Mouse (Mus musculus) cerebellum, adult 2 months (tissue): ENCODE measurements at regions not wholly inside any gene's neighbourhood (a gene's known extent, or its start where the extent isn't known, plus 50 kb on each side); places are given as distances from the start of the nearest gene placed in this dataset.

Source experiments
- DNase-seq, 2 experiments: peaks; one replicate each; pipeline ENCODE4 v3.0.0; 2021
- H3K27ac ChIP-seq: fragments of 200-500 bp; 2 replicates; pipeline ENCODE4 v1.5.1; 2012; ENCODE audit warnings: low read length, control low read depth, inconsistent platforms; ENCODE audit not compliant: insufficient read depth
- H3K27me3 ChIP-seq: fragments of 200-500 bp; 2 replicates; pipeline ENCODE4 v1.6.1; 2012; ENCODE audit warnings: inconsistent platforms, mild to moderate bottlenecking, low read length, moderate library complexity; ENCODE audit not compliant: control insufficient read depth, insufficient read depth
- H3K4me1 ChIP-seq: fragments of 200-500 bp; 2 replicates; pipeline ENCODE4 v1.6.1; 2011; ENCODE audit warnings: low read length; ENCODE audit not compliant: control insufficient read depth, insufficient read depth
- H3K4me3 ChIP-seq: fragments of 200-500 bp; replicated peaks from 2 replicates; pipeline ENCODE3; 2011; ENCODE audit warnings: mild to moderate bottlenecking, low read depth, low read length, control low read depth; ENCODE audit not compliant: insufficient read depth
- CTCF ChIP-seq: fragments of 200-500 bp; IDR thresholded peaks from 2 replicates; pipeline ENCODE4 v1.5.1; 2011; ENCODE audit warnings: low read depth, mild to moderate bottlenecking, control low read depth, low read length, moderate library complexity, borderline replicate concordance; ENCODE audit not compliant: insufficient read depth
- POLR2A ChIP-seq: fragments of 200-500 bp; IDR thresholded peaks from 2 replicates; pipeline ENCODE4 v1.6.1; 2011; ENCODE audit warnings: low read length, control low read depth, borderline replicate concordance; ENCODE audit not compliant: insufficient read depth
- WGBS: fragments of 180-500 bp; shearing (Covaris S2); methylation state at CpG from one replicate; pipeline ENCODE4 v1.1.7; 2018; 5-methylcytosine and 5-hydroxymethylcytosine counted together

DNA sequence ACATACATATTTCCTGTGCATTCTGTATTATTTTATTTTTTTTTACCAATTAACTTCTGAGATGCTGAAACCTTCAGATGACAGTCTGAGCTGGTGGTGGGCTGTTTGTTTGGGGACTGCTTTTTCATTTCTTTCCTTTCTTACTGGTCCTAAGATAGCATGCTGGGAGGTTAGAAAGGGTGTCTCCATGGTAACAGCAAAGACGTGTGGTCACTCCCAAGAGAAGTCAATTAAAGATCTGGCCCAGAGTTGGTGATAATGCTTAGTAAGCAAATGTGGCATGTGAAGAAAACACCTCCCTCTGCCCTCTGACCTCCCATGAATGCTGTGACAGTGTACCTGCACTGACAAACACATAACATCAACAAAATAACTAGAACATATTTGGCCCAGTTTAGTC lies 142.5 kb downstream of the Med10 start:
- H3K27me3 ChIP-seq, result no peaks in the 10 kb centered on the region
- no peak overlapping the region for H3K27ac ChIP-seq
- 80% methylated on average over 1 of the region's 1 CpGs for whole genome bisulfite sequencing
- no peak for DNase-seq
- H3K4me1 ChIP-seq, result peaks cover 12% of the 10 kb centered on the region
- TF ChIP-seq POLR2A, result no peak
- TF ChIP-seq CTCF, result no peak
- no peak overlapping the region for H3K4me3 ChIP-seq

DNA sequence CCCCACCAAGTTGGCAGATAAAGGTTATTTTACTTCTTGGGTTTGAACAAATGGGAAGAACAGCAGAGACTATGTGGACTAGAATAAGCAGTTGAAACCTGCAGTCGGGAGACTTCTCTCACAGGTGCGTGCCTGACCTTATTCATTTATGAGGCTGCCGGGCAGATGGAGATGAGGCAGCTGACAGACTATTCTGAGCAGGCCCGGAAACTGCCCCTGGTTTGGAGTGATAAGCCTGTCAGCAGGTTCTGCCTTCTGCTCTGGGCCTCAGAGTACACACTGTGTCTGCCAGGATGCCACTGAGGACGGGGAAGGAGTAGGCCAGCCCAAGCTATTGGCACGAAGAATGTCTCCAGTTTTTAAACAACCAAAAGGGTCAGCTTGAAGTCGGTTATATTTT lies 144.4 kb downstream of the Med10 start:
- H3K27ac ChIP-seq, result no peak overlapping the region
- H3K27me3 ChIP-seq, result no peaks in the 10 kb centered on the region
- DNase-seq, result peak; percentile 67 to 82
- H3K4me1 ChIP-seq, result peaks cover 12% of the 10 kb centered on the region
- no peak overlapping the region for H3K4me3 ChIP-seq
- WGBS, result 11% methylated on average over 7 of the region's 7 CpGs
- no peak for TF ChIP-seq CTCF
- no peak for TF ChIP-seq POLR2A

DNA sequence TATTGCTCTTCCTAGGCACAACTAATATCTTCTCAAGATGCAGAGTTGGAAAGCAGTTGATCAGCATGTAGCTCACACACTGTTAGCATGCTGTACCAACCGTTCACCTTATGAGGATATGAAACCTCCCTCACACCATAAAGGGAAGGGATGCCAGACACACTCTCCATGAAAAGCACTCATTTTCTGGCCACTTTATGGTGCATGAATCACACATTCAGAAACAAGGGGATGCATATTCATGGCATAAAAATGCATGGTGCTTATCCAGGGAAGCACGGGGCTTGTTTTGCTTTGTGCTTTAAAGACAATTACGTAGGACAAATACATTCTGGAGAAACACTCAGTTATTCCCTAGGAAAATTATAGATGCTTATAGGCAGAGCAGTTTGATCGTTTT lies 149.9 kb downstream of the Med10 start:
- DNase-seq, result no peak
- no peak for TF ChIP-seq POLR2A
- no peak for TF ChIP-seq CTCF
- Histone ChIP-seq H3K27ac (no peak overlapping the region), H3K4me3 (no peak overlapping the region), H3K27me3 (no peaks in the 10 kb centered on the region), H3K4me1 (peaks cover under 1% of the 10 kb centered on the region; the same call in 1 of the 2 replicates)
- 76% methylated on average over 4 of the region's 4 CpGs for WGBS

DNA sequence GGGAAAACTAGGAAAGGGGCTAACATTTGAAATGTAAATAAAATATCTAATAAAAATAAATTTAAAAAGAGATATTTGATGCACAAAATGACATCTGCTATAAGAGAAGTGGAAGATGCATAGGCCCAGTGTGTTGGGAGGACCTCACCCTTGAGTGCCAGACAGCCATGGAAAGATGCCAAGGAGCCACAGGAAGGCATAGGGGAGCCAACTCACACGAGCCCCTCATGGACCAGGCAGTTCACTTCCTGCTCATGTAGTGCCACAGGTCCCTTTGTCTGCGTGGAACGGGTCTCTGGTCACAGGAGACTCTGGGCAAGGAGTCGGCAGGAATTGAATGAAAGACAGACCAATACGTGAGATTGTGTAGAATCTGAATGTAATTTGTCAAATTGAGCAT lies 152.0 kb downstream of the Med10 start:
- no peak for DNase-seq
- Histone ChIP-seq H3K4me1 (no peaks in the 10 kb centered on the region), H3K27ac (no peak overlapping the region), H3K4me3 (no peak overlapping the region), H3K27me3 (no peaks in the 10 kb centered on the region)
- TF ChIP-seq CTCF (no peak), POLR2A (no peak)
- WGBS, result 38% methylated on average over 5 of the region's 5 CpGs

DNA sequence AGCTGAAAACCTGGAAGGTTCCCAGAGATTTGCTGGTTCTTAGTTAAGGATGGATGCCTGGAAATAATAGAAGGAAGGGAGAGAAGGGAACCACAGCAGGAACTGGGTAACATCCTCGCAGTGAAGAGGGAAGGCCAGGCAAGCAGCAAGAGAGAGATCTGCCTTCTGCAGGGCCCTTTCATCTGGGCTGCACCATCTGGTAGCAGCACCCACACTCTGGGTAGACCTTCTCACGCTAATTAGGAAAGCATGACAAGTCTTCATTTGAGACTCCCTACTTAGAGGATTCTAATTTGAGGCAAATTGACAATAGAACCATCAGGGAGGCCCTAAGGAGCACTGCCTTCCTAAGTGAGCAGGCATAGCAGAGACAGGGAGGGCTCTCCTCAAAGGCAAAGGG lies 153.3 kb downstream of the Med10 start:
- no peaks in the 10 kb centered on the region for H3K27me3 ChIP-seq
- TF ChIP-seq CTCF, result no peak
- WGBS, result 43% methylated on average over 2 of the region's 2 CpGs
- no peak overlapping the region for H3K4me3 ChIP-seq
- no peak overlapping the region for H3K27ac ChIP-seq
- H3K4me1 ChIP-seq, result no peaks in the 10 kb centered on the region
- DNase-seq, result no peak

DNA sequence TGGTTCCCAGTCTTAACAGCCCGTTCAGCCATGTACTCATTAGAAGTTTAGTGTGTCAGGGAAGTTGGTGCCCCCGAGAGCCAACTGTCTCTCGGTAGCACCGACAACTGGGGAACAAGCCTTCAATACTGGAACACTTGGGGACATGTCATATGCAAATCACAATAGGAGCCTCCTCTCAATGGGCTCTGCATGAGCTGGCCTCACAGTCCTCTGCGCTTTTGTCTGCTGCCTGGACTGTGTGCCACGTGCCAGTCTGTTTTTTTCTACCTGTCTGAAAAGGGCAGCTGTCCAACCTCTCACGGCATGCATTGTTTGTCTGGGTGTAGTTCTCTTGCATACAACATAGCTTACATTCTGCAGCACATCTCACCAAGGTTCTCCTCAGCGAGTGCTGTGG lies 161.7 kb downstream of the Med10 start:
- WGBS, result 35% methylated on average over 8 of the region's 8 CpGs
- H3K27ac ChIP-seq, result no peak overlapping the region
- H3K4me1 ChIP-seq, result no peaks in the 10 kb centered on the region
- H3K27me3 ChIP-seq, result no peaks in the 10 kb centered on the region
- H3K4me3 ChIP-seq, result no peak overlapping the region
- DNase-seq, result no peak
- TF ChIP-seq POLR2A (no peak), CTCF (no peak)

DNA sequence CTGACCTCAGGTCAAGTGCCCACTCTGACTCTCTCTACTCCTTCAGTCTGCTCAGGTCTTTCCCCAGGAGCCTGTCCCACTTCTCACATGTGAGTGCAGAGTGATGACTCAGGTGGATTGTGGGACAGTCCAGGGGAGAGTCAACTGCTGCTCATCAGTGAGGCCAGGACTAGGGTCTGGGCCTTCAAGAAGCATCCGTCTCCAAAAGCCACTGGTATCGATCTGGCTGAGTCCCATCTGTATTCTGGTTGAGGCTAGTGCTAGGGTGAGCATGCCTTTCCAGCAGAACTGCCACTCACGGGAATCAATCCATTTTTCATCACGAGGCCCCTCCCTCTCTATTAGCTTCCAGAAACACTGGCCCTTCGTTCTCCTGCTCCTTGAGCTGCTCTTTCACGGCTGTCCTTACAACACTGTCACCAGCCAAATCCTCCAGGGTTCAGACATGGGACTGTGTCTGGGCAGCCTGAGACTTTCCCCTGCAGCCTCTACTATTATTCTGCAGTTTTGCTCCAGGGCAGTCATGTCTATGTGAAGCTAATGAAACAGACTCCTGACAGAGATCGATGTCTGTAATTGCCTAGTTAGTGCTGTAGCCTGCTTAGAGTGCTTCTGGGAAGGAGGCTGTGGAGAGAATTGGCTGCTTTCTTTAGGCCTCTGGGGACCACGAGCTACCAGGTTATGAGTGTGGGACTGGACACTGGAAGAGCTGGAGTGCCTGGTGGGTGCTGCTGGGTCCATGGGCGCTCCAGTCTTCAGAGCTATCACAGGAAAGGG lies 169.3 kb downstream of the Med10 start:
- Histone ChIP-seq H3K4me3 (no peak overlapping the region), H3K27ac (no peak overlapping the region), H3K4me1 (no peaks in the 10 kb centered on the region), H3K27me3 (no peaks in the 10 kb centered on the region)
- WGBS, result 78% methylated on average over 9 of the region's 9 CpGs
- no peak for DNase-seq
- TF ChIP-seq CTCF (no peak), POLR2A (no peak)

DNA sequence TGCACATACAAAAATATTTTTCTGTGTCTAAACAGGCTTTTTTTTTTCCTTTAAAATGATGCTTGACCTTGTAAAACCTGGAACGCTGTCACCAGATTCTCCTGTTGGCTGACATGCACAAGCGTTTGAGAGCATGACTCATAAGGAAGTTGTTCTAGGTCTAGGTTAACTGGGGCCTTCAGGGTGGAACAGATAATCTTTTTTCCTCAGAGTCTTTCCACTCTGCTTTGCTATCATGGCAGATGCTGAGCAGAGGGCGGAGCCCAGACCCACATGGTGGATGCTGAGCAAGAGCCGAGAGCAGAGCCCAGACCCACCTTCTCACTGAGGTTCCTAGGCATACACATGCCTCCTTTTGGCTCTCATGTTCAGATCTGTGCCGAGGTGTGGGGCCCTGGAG lies 172.6 kb downstream of the Med10 start:
- DNase-seq, result no peak
- H3K27me3 ChIP-seq, result no peaks in the 10 kb centered on the region
- H3K4me1 ChIP-seq, result no peaks in the 10 kb centered on the region
- H3K4me3 ChIP-seq, result no peak overlapping the region
- TF ChIP-seq POLR2A (no peak), CTCF (no peak)
- 71% methylated on average over 5 of the region's 5 CpGs for WGBS
- H3K27ac ChIP-seq, result no peak overlapping the region

DNA sequence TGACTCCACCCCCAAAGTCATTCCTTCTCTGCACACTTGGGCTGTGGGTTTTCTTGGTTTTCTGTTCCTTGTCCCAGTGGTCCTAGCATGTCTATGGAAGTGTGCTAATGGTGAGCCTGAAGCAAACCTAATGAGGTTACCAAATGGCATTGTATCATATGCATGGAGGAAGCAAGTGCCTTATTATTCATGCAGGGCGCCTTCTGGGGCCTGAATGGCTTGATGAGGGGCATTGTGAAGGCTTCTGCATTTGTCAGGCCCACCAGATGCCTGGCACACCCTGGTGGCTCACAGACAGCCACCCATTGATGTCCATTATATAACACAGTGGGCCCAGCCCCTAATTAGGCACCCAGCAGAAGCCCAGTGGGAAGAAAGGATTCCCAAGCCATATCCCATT lies 182.0 kb downstream of the Med10 start:
- no peaks in the 10 kb centered on the region for H3K27me3 ChIP-seq
- H3K27ac ChIP-seq, result no peak overlapping the region
- DNase-seq, result no peak
- no peaks in the 10 kb centered on the region for H3K4me1 ChIP-seq
- no peak overlapping the region for H3K4me3 ChIP-seq
- 52% methylated on average over 1 of the region's 1 CpGs for WGBS
- no peak for TF ChIP-seq POLR2A
- TF ChIP-seq CTCF, result no peak
